Mouse (Mus musculus) adrenal gland, adult 8-10 months (tissue): Measurements from ENCODE around the gene Lsm4. TPM values are rescaled to one million over a fixed set of nuclear protein-coding genes. Genes with fewer than 3 reads are reported as not detected.

ENCODE experiments used
- DNase-seq: peaks from one replicate; pipeline ENCODE4 v3.0.0; 2022
- total RNA-seq, 4 experiments: library from RNA; stranded (reverse); gene quantifications; 2 replicates each; pipeline ENCODE4 v1.2.4; 2022

The Lsm4 gene
- 100 to 1,000 TPM in 1 of 4 experiments, 10 to 100 TPM in 3; 81.4 to 101 (median 86.6) TPM for total RNA-seq

GRCm38 (mm10) chr8:70673079-70673856 lies at the start of gene Lsm4:
TSS of gene Lsm4 (plus strand) at chr8:70673248.
- DNase-seq: peak; percentile 97

- no peak for DNase-seq
These were observed 47.9 kb upstream of the Lsm4 start for GRCm38 (mm10) chr8:70625104-70625503.

- no peak for DNase-seq
These were observed 46.0 kb upstream of the Lsm4 start for GRCm38 (mm10) chr8:70627041-70627440.

- DNase-seq: no peak
These were observed 44.0 kb upstream of the Lsm4 start for GRCm38 (mm10) chr8:70628986-70629490.

GRCm38 (mm10) chr8:70629574-70630531 lies 43.2 kb upstream of the Lsm4 start:
- peak; percentile 84 for DNase-seq

- DNase-seq: peak; percentile 81
These were observed 42.3 kb upstream of the Lsm4 start for GRCm38 (mm10) chr8:70630532-70631381.

GRCm38 (mm10) chr8:70631436-70631835 lies 41.6 kb upstream of the Lsm4 start:
- no peak for DNase-seq

GRCm38 (mm10) chr8:70632346-70632892 lies 40.6 kb upstream of the Lsm4 start, which contains the start of gene Gdf15:
TSS of gene Gdf15 (minus strand) at chr8:70632456.
- no peak for DNase-seq

- no peak for DNase-seq
These were observed 39.0 kb upstream of the Lsm4 start for GRCm38 (mm10) chr8:70634066-70634465.

- no peak for DNase-seq
These were observed 37.5 kb upstream of the Lsm4 start for GRCm38 (mm10) chr8:70635527-70635926.

- no peak for DNase-seq
These were observed 36.2 kb upstream of the Lsm4 start for GRCm38 (mm10) chr8:70636838-70637237.

GRCm38 (mm10) chr8:70638752-70639151 lies 34.3 kb upstream of the Lsm4 start:
- no peak for DNase-seq

GRCm38 (mm10) chr8:70643019-70643418 lies 30.0 kb upstream of the Lsm4 start:
- DNase-seq: no peak

- no peak for DNase-seq
These were observed 29.0 kb upstream of the Lsm4 start for GRCm38 (mm10) chr8:70644065-70644464.

GRCm38 (mm10) chr8:70645501-70646224 lies 27.4 kb upstream of the Lsm4 start:
- DNase-seq: peak; percentile 75

- no peak for DNase-seq
These were observed 26.7 kb upstream of the Lsm4 start for GRCm38 (mm10) chr8:70646369-70646768.

GRCm38 (mm10) chr8:70646775-70647174 lies 26.3 kb upstream of the Lsm4 start:
- no peak for DNase-seq

- no peak for DNase-seq
These were observed 25.5 kb upstream of the Lsm4 start for GRCm38 (mm10) chr8:70647343-70648163.

- no peak for DNase-seq
These were observed 24.9 kb upstream of the Lsm4 start for GRCm38 (mm10) chr8:70648164-70648442.

GRCm38 (mm10) chr8:70648921-70649320 lies 24.1 kb upstream of the Lsm4 start:
- DNase-seq: no peak
